Mouse (Mus musculus) cerebellum, adult 2 months (tissue): ENCODE data around the gene Acss1.

ENCODE experiments used
- CTCF ChIP-seq: fragments of 200-500 bp; IDR thresholded peaks from 2 replicates; pipeline ENCODE4 v1.5.1; 2011; ENCODE audit warnings: low read depth, mild to moderate bottlenecking, control low read depth, low read length, moderate library complexity, borderline replicate concordance; ENCODE audit not compliant: insufficient read depth
- POLR2A ChIP-seq: fragments of 200-500 bp; IDR thresholded peaks from 2 replicates; pipeline ENCODE4 v1.6.1; 2011; ENCODE audit warnings: low read length, control low read depth, borderline replicate concordance; ENCODE audit not compliant: insufficient read depth

DNA sequence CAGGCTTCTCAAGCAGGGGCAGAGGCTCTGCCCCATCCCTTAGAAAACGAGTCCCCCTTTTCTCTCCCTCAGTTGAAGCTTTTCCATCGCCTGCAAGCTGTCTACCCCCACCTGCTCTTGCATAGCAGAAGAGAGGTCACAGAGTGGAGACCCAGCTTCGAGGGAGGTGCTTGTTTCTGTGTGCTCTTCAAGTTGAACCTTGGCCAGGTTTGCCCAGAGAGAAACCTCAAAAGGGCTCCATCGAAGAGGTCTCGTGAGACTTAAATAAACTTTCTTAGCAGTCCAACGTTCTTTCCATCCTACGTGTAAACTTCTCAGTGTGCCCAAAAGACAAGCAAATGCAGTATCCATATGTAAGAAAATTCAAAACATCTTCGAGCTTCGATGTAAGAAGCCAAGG is 16.9 kb downstream of the Acss1 start:
- TF ChIP-seq CTCF (no peak), POLR2A (no peak)
